Mouse (Mus musculus) myocyte (in vitro differentiated cells): ENCODE measurements around the gene Pogk. TPM values are rescaled to one million over a fixed set of nuclear protein-coding genes. Genes with fewer than 3 reads are reported as not detected.

Experiments
- H3K27me3 ChIP-seq: one replicate; pipeline ENCODE4 v1.6.1; 2011; ENCODE audit not compliant: control insufficient read depth, insufficient read depth, insufficient read length
- H3K36me3 ChIP-seq: one replicate; pipeline ENCODE4 v1.6.1; 2011; ENCODE audit not compliant: control insufficient read depth, insufficient read depth
- H3K4me2 ChIP-seq: one replicate; pipeline ENCODE4 v1.6.1; 2011; ENCODE audit warnings: low read depth, control low read depth
- H3K4me3 ChIP-seq: one replicate; pipeline ENCODE4 v1.5.1; 2011; ENCODE audit warnings: mild to moderate bottlenecking, control low read depth, moderate library complexity
- H3K79me2 ChIP-seq: one replicate; pipeline ENCODE4 v1.6.1; 2011; ENCODE audit not compliant: control insufficient read depth, insufficient read depth
- H3ac ChIP-seq: one replicate; pipeline ENCODE4 v1.6.1; 2011; ENCODE audit not compliant: control insufficient read depth, insufficient read length
- CEBPB ChIP-seq: IDR thresholded peaks from 2 replicates; pipeline ENCODE4 v1.6.1; 2011; ENCODE audit warnings: mild to moderate bottlenecking, moderate library complexity; ENCODE audit not compliant: poor library complexity, insufficient read depth, severe bottlenecking
- E2F4 ChIP-seq: IDR thresholded peaks from one replicate; pipeline ENCODE4 v1.6.1; 2011; ENCODE audit warnings: mild to moderate bottlenecking, control low read depth, moderate library complexity; ENCODE audit not compliant: insufficient read depth
- MAX ChIP-seq: IDR thresholded peaks from one replicate; pipeline ENCODE4 v1.6.1; 2011; ENCODE audit warnings: low read depth, mild to moderate bottlenecking, control low read depth
- MYOD1 ChIP-seq, 3 experiments: IDR thresholded peaks; one replicate each; pipeline ENCODE4 v1.6.1; 2011; ENCODE audit warnings: control low read depth in 2 of 3, low read depth in 2 of 3, mild to moderate bottlenecking in 2 of 3, moderate library complexity in 1 of 3; ENCODE audit not compliant: insufficient read length in 2 of 3, control insufficient read depth in 1 of 3
- MYOG ChIP-seq, 3 experiments: IDR thresholded peaks; one replicate each; pipeline ENCODE4 v1.6.1; 2011; ENCODE audit warnings: control low read depth in 2 of 3, low read depth in 2 of 3, mild to moderate bottlenecking in 2 of 3; ENCODE audit not compliant: insufficient read length in 2 of 3, control insufficient read depth in 1 of 3, insufficient read depth in 1 of 3
- POLR2A ChIP-seq: IDR thresholded peaks from one replicate; pipeline ENCODE4 v1.6.1; 2011; ENCODE audit warnings: low read depth, mild to moderate bottlenecking, control low read depth, moderate library complexity; ENCODE audit not compliant: insufficient read length
- POLR2AphosphoS2 ChIP-seq: IDR thresholded peaks from one replicate; pipeline ENCODE4 v1.6.1; 2011; ENCODE audit warnings: low read depth, control low read depth; ENCODE audit not compliant: insufficient read length
- REST ChIP-seq: IDR thresholded peaks from one replicate; pipeline ENCODE4 v1.6.1; 2011; ENCODE audit warnings: mild to moderate bottlenecking, control low read depth, moderate library complexity; ENCODE audit not compliant: insufficient read depth, insufficient read length
- SRF ChIP-seq: IDR thresholded peaks from one replicate; pipeline ENCODE4 v1.6.1; 2011; ENCODE audit warnings: low read depth; ENCODE audit not compliant: control insufficient read depth, insufficient read length
- TCF12 ChIP-seq: IDR thresholded peaks from one replicate; pipeline ENCODE4 v1.6.1; 2011; ENCODE audit warnings: mild to moderate bottlenecking, control low read depth; ENCODE audit not compliant: poor library complexity, insufficient read depth, severe bottlenecking
- TCF3 ChIP-seq: IDR thresholded peaks from one replicate; pipeline ENCODE4 v1.6.1; 2011; ENCODE audit warnings: low read depth, control low read depth; ENCODE audit not compliant: insufficient read length
- USF1 ChIP-seq: IDR thresholded peaks from one replicate; pipeline ENCODE4 v1.6.1; 2011; ENCODE audit warnings: low read depth, mild to moderate bottlenecking, control low read depth, moderate library complexity
- polyA plus RNA-seq: library from polyadenylated mRNA; unstranded; fragments of >200 nt; fragmentation: generic; extraction: Trizol; gene quantifications from one replicate; pipeline ENCODE4 v1.2.1, GENCODE M21; 2012; ENCODE audit warnings: missing spikeins

Pogk gene
- polyA plus RNA-seq: 6.2 TPM

DNA sequence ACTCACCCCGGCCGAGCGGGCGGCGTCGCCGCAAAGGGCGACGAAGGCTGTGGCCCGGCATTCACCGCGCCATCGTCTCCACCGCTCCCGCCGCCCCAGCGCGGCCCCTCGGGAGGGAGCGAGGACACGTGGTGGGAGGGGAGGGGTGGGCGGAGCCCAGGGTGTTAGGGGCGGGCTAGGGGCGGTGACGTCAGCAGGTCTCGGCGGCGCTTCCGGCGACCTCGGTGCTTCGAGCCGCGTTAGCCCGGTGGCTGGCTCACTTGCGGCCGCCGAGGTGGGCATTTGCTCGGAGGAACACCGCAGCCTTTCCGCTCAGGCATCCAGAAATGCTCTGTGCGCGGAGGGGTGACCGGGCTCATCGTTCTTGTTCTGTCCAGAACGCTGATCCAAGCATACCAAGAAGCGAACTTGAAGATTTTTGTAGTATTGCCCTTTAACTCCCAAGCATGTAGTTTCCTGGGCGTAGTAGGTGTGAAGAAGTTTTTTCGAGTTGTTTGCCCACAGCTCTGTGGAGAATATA, at the start of gene Pogk:
Gene Pogk, minus strand, starts transcription at position 163 of the 520 bp plus-strand sequence.
- Histone ChIP-seq H3K4me3 (peak within 1 kb of the TSS; percentile 27), H3K79me2 (no peaks in the 10 kb centered on the region), H3K27me3 (no peaks in the 10 kb centered on the region), H3K4me2 (peak within 1 kb of the TSS; percentile 77), H3K36me3 (peaks cover 4% of the 10 kb centered on the region), H3ac (peak within 1 kb of the TSS; percentile 35)
- no peak for TF ChIP-seq REST
- TF ChIP-seq MYOG (IDR thresholded peaks at IDR 0.05; ENCODE audit: control insufficient read depth in 1 of 3, insufficient read depth in 1 of 3, insufficient read length in 2 of 3, low read depth in 2 of 3): peak in 1 of 3 experiments; percentile 12
- no peak for TF ChIP-seq MAX
- TF ChIP-seq TCF3: no peak
- no peak for TF ChIP-seq CEBPB
- peak in 1 of 3 experiments; percentile 17 for TF ChIP-seq MYOD1 (IDR thresholded peaks at IDR 0.05; ENCODE audit: control insufficient read depth in 1 of 3, insufficient read length in 2 of 3, low read depth in 2 of 3)
- peak; percentile 65 for TF ChIP-seq USF1
- peak; percentile 86 for TF ChIP-seq POLR2A

GRCm38 (mm10) chr1:166441992-166442391, 32.3 kb upstream of the Pogk start:
- Histone ChIP-seq H3K79me2 (no peaks in the 10 kb centered on the region), H3K27me3 (no peaks in the 10 kb centered on the region), H3K4me2 (no peak overlapping the region), H3K36me3 (no peaks in the 10 kb centered on the region), H3ac (no peak overlapping the region), H3K4me3 (no peak overlapping the region)
- TF ChIP-seq MAX (no peak), USF1 (no peak), REST (no peak), TCF12 (no peak), POLR2A (no peak)

DNA sequence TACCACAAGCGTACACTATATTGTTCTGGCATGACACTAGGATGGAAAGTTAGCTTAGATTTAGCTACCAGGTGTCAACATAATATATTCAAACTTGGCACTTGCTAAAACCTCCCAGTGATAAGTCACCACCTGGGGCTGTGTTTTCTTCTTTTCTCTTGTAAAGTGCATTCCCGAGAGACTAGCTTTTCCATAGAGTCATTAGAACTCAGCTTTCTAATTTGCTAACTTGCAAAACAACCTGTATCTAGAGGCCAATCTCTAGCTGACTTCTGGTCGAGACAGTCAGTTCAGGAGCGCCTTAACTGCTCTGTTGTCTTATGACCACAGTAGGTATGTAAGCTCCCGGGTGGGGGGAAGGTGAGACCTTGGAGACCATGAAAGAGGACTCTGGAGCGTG, 29.8 kb upstream of the Pogk start:
- no peaks in the 10 kb centered on the region for H3K79me2 ChIP-seq
- TF ChIP-seq CEBPB: no peak
- no peak for TF ChIP-seq E2F4
- no peak for TF ChIP-seq TCF12
- TF ChIP-seq REST: no peak
- TF ChIP-seq TCF3: no peak
- TF ChIP-seq POLR2AphosphoS2: no peak
- no peak for TF ChIP-seq USF1
- H3K4me2 ChIP-seq: no peak overlapping the region
- no peak overlapping the region for H3K4me3 ChIP-seq
- no peaks in the 10 kb centered on the region for H3K36me3 ChIP-seq
- H3ac ChIP-seq: no peak overlapping the region
- H3K27me3 ChIP-seq: no peaks in the 10 kb centered on the region

DNA sequence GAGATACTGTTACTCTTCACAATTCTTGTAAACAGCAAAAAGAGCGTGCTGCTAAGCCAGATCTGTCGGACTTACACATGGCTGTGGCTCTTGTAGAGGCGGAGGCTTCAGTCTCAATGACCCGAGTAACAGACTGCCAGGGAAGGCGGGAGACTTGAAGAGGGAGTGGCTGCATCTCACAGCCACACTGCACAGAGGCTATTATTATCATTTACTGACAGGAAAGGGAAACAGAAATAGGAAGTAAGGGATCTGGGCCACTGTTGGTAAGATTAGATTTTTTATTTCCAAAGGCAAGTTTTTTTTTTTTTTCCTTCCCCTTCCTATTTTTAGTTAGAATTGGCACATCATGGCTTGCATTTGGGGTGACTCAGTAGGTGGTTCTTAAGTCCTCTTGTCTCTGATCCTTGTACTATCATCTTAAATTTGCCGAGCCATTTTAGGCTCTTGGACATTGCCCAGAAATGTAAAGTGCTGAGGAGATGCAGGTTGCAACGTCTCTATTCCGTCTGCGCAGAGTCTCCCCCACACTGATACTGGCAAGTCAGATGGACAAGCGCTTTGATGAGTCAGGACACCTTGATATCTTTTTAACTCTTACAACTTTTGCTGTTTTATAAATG, 20.3 kb upstream of the Pogk start:
- Histone ChIP-seq H3K27me3 (no peaks in the 10 kb centered on the region), H3K79me2 (no peaks in the 10 kb centered on the region), H3K4me2 (peak overlapping the region; percentile 77), H3ac (no peak overlapping the region), H3K36me3 (no peaks in the 10 kb centered on the region), H3K4me3 (no peak overlapping the region)
- TF ChIP-seq MYOG (IDR thresholded peaks at IDR 0.05; ENCODE audit: control insufficient read depth in 1 of 3, insufficient read depth in 1 of 3, insufficient read length in 2 of 3, low read depth in 2 of 3): no peak
- TF ChIP-seq E2F4: no peak
- TF ChIP-seq MAX: no peak
- no peak for TF ChIP-seq USF1
- no peak for TF ChIP-seq TCF3
- TF ChIP-seq CEBPB: no peak
- TF ChIP-seq MYOD1 (IDR thresholded peaks at IDR 0.05; ENCODE audit: control insufficient read depth in 1 of 3, insufficient read length in 2 of 3, low read depth in 2 of 3): no peak
- TF ChIP-seq POLR2AphosphoS2: no peak
- TF ChIP-seq REST: no peak
- no peak for TF ChIP-seq SRF
- TF ChIP-seq POLR2A: no peak
- no peak for TF ChIP-seq TCF12

DNA sequence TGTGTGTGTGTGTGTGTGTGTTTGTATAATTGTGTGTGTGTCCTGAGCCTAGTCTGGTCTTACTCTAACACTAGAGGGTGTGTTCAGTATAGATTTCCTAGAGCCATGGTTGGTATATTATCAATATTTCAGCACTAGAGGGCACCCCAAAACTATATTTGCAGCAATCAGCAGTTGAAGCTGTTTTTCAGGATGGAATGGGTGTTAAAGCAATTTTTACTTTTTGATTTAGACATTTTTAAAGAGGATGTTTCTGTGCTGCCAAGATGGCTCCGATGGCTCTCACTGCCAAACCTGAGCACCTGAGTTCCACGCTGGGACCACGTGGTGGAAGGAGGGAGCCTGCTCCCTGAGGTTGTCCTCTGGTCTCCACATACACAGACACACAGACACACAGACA, 19.4 kb upstream of the Pogk start:
- Histone ChIP-seq H3ac (no peak overlapping the region), H3K4me3 (no peak overlapping the region), H3K27me3 (no peaks in the 10 kb centered on the region), H3K79me2 (no peaks in the 10 kb centered on the region), H3K4me2 (peak overlapping the region; percentile 18), H3K36me3 (no peaks in the 10 kb centered on the region)
- TF ChIP-seq MYOG (IDR thresholded peaks at IDR 0.05; ENCODE audit: control insufficient read depth in 1 of 3, insufficient read depth in 1 of 3, insufficient read length in 2 of 3, low read depth in 2 of 3): no peak
- no peak for TF ChIP-seq SRF
- TF ChIP-seq USF1: no peak
- no peak for TF ChIP-seq POLR2A
- TF ChIP-seq E2F4: no peak
- TF ChIP-seq MAX: no peak
- TF ChIP-seq CEBPB: no peak
- TF ChIP-seq TCF3: no peak
- no peak for TF ChIP-seq TCF12
- TF ChIP-seq MYOD1 (IDR thresholded peaks at IDR 0.05; ENCODE audit: control insufficient read depth in 1 of 3, insufficient read length in 2 of 3, low read depth in 2 of 3): no peak
- no peak for TF ChIP-seq REST
- TF ChIP-seq POLR2AphosphoS2: no peak
